Mouse (Mus musculus) adrenal gland, adult 18-20 months (tissue): ENCODE measurements around the gene Arnt2. TPM values are rescaled to one million over a fixed set of nuclear protein-coding genes. Genes with fewer than 3 reads are reported as not detected.

Experiments
- DNase-seq, 2 experiments: peaks; one replicate each; pipeline ENCODE4 v3.0.0; 2021 to 2022; ENCODE audit warnings: low spot score in 2 of 2
- total RNA-seq, 2 experiments: library from RNA; stranded (reverse); gene quantifications; 1 replicate in 1 of 2; 2 replicates in 1 of 2; pipeline ENCODE4 v1.2.3; 2021

Gene Arnt2
- total RNA-seq, 2 experiments from 2014 or later: 34.9 to 36.4 TPM

DNA sequence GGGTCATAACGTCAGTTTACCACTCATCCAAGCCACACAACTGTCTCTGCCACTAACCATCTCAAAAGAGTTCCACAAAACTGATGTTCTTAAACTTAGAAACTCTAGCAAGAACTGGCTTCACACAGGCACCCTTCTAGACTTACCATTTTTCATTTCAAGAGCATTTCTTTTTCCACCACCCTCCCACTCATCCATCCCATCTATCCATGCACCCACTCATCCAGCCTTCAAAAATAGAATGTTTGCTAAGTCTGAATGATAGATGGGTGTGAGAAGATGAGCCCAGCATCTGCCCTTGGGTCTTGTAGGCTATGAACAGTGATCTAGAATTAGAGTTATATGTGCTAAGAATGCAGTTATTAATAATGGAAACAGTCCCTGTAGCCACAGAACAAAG is 109.7 kb downstream of the Arnt2 start:
- no peak for DNase-seq

DNA sequence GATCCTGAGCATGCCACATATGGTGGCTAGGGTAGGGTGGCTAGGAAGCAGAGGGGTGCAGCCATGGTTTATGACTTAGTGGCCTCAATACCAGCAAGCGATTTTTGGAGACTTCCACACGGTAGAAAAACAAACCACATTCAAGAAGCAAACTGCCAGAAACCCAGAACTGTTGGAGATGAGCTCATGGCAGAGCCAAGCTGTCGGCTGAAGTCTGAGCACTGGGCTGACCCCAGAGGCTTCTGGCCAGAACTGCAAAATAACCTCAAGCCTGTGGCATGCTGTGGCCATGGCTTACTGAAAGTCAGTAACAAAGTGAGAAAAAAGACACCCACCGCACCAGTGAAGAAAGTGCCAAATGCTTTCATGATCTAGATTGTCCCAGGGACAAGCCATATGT is 110.4 kb downstream of the Arnt2 start:
- no peak for DNase-seq

DNA sequence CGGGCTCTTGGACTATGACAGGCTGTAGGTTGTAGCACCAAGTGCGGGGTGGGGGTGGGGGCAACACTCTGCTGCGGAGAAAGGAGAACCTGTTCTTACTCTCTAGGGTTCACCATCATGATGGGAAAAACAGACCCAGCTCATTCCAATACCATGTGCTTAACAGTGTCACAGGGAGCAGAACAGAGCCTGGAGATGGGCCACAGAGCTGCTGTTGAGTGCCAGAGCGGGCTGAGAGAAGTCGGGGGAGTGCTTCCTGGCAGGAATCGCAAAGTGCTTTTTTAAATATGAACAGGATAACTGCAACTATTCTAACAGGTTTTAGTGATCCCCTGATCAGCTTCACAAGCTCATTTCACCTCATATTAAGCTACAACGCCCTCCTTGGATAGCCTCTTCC is 116.9 kb downstream of the Arnt2 start:
- no peak for DNase-seq

DNA sequence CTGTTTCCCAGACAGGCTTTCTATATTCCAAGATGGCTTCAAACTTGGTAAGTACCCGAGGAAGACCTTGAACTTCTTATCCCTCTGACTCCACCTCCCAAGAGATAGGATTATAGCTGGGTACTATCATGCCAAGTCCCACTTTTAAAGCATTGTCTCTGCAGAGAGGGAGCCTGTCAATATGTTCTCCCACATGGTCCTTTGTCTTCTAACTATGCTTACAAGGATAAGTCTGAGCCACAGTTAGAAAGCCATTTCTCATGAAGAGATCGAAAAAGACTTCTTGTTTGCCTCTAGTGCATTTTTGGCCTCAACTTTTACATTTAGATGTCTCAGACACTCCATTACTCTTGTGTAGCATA is 122.8 kb downstream of the Arnt2 start:
- no peak for DNase-seq

DNA sequence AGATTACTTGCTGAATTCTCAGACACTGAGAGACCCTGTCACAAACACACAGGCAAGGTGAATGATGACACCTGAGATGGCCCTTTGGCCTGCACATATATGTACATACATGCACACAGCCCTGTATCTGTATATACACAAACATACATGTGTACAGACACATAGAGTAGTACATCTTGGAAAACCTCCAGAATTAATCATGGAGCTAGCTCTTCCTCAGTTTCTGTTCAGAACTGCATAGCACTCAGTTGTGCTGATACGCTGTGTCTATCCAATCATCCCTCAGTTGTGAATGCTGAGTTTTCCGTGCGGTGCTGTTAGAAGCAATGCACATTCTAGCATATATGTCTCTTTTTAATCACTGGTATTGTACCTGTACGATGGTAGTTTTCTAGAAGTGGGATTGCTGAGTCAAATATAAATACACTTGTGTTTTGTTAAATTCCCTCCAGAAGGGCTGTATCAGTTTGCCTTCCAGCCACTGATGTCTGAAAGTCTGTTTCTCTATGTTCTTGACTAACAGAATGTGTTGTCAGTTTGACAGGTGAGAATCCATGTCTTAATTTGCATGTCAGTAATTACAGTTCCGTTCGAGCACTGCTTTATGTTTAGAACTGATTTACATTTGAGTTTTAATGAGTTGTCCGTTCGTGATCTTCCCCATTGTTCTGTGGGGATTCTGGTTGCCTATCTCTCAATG is 123.3 kb downstream of the Arnt2 start:
- DNase-seq: no peak

DNA sequence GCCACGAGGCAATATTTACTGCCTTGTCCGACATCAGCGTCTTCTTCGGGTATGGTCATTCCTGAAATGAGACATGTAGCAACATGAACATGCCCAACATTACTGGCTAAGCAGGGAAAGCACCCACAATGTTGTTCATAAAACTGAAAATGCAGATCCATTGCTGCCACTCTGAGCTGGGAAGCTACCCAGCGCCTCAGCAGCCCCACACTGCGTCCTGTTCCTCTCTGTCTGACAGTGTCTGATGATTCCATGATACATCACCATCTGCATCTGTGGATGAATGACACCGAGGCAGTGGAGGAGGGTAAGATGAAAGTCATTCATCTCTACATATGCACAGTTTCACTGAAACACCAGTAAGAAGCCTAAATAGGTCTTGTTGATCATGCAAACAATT is 124.2 kb downstream of the Arnt2 start:
- no peak for DNase-seq

DNA sequence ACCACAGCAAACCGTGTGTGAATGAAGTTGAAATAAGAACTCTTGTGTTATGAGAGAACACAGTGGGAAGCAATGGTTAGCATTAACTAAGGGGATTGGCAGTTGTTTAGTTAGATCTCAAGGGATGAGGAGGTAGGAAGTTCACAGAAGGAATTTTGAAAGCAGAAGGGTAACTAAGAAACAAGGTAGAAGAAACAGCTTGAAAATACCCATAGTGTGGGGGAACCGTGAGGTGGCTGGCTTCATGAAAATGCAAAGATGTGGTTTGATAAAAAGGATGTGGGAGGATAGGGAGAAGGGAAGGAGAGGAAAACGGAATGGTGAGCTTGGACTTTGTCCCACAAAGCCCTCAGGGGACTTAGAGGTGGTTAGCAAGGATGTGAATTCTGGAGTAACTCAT is 125.0 kb downstream of the Arnt2 start:
- DNase-seq: no peak

DNA sequence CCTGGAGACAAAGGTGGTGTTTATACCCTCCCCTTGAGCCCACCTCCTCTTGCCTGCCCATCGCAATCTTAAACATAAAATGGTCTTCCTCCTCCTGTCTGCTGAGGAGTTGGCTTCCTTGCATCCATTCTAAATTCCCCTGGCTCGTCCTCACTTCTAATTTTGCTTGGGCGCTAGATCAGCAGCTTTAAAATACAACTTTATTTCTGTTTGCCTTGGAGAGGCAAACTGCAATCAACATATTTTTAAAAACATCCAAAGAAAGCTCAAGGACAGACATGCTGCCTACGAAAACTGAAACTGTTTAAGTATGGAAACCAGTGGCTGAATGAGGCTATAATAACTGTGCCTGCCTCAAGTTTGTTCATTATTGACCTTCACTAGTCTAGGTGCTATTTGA is 127.7 kb downstream of the Arnt2 start:
- no peak for DNase-seq

DNA sequence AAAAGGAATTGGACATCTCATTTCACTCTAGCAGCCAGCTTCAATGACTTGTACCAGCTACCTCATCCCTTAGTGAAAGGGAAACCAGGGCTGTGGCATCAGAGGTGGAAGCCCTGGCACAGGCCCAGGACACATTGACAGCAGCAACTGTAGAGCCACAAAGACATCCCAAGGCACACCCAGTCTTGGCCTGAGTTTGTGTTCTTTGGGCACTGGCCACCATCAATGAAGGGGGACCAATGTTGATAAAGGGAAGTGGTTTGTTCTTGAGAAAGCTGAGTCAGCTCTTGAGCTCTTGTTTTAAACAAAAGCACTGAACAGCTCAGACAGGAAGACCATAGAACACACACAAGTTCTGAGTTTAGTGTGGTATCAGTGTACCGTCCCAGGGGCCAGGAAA is 130.7 kb downstream of the Arnt2 start:
- no peak for DNase-seq

DNA sequence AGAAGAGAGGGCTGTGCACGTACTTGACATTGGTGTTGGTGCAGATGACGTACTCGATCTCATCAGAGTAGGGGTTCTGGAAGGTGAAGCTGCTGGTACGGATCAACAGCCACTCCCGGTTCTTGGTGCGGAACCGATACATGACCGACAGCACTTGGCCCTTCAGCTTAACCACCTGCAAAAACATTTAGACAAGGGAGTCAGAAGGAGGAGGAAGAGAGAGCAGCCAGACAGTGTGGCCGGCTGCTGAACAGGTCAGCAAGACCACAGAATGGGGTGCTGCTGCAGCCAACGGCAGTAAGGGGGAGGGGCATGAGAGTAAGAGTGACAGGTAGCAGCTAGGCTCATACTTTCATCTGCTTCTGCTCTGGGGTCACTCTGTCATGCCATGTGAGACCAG is 134.7 kb downstream of the Arnt2 start:
- no peak for DNase-seq

DNA sequence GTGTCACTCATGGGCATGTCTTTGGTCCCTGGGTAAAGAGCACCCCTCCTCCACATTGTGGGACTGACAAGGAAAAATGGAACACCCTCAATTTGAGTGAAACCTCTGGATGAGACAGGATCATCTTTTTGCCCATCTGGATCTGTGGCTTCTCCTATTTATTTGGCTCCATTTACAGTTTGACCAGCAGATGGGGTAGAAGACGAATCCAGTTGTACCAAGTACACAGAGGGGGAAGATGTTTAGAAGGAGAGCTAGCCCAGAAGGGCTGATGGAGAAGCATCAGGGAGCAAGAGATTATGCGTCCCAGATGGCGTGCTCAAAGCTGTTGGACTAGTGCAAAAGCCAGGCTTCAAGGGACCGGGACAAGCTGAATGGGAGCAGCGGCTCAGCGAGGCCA is 136.0 kb downstream of the Arnt2 start:
- no peak for DNase-seq

DNA sequence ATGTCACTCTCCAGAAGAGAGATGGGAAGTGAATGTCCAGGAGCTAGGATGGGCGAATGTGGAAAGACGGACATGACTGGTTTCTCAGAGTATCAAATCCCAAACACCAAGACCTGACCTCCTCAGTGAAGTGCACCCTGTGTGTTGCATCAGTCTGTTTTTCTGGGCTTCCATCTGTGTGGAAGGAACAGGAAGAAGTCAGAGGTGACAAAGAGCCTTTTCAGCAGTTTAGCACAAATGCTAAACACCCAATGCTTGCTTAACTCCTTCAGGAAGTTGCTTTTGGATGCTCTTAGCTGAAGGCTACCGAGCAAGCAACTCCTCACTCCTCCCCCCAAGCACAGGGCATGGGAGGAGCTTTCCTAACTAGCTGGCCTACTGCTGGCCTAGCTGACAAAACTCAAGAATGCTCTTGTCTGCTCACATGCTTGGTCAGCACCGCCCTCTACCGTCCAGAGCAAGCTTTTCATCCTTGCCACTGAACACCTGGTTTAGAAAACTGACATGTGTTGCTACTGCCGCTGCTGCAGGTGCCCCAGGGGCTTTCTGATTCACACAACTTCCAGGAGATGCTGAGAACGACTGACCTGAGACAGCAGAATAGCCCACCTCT is 137.7 kb downstream of the Arnt2 start:
- DNase-seq: peak; percentile 64 to 72

DNA sequence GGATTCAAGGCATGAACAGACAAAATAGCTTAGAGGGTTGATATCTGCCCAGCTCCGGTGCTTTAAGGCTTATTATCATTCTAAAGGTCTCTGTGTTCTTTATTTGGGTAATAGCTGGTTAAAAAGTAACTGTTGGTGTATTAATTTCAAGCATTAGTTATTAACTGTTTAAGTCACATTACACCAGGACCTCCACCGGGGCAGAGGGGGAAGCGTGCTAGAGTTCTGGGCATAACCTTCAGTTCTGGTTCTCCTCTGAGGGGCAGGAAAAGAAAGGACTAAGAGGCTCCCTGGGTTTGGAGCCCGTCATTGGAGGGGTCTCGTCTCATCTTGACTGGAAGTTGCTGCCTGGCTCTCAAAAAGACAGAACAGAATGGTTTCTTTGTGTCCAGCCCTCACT is 138.5 kb downstream of the Arnt2 start:
- no peak for DNase-seq

DNA sequence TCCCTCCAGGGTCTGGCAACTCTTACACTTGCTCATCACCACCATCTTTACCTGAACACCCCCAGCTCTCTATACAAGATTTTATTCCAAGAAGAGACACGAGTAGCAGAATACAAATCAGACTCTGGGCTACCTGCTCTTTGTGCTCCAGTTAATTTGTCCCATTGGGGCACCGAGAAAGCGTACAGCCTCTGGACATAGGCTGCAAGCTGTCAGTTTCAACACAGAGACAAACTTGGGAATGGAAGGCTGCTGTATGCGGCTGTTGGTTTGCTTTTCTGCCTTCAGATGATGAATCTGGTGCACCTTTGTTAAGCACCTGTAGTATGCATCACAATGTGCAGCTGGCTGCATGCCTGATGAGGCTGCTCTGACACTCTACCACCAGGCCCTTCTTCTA is 146.5 kb downstream of the Arnt2 start:
- no peak for DNase-seq

DNA sequence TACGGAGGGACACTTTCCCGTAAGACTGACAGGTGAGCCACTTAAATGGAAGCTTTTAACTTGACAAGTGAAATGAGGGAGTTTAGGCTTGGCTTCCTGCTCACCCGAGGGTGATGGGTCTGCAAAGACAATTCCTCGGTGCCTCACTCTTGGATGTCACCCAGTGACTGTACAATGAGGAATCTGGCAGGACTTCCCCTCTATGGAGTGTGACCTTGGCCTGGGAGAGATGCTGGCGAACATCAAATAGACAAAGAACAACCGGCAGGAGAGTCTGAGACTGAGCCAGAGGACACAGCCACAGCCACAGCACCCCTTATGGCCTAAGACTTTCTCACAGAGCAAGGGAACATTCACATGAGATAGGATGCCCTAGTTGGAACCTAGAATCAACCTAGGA is 148.6 kb downstream of the Arnt2 start:
- DNase-seq: no peak

DNA sequence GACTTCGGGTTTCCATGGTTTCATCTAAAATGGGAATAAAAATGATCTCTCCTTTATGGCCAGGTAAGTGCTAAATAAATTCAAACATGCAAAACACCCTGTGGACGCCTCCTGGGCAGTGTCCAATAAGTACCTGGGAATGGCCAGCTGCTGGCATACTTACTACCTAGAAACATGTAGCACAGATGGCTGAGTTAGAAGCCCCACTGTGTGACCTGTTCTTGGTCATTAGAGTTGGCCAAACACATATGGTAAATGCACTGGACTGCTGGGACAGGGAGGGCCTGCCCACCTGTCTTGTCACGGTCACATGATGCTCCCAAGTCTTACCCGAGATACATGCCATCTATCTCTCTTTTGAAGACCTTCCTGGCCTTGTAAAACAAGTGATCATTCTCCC is 149.6 kb downstream of the Arnt2 start:
- DNase-seq: no peak

DNA sequence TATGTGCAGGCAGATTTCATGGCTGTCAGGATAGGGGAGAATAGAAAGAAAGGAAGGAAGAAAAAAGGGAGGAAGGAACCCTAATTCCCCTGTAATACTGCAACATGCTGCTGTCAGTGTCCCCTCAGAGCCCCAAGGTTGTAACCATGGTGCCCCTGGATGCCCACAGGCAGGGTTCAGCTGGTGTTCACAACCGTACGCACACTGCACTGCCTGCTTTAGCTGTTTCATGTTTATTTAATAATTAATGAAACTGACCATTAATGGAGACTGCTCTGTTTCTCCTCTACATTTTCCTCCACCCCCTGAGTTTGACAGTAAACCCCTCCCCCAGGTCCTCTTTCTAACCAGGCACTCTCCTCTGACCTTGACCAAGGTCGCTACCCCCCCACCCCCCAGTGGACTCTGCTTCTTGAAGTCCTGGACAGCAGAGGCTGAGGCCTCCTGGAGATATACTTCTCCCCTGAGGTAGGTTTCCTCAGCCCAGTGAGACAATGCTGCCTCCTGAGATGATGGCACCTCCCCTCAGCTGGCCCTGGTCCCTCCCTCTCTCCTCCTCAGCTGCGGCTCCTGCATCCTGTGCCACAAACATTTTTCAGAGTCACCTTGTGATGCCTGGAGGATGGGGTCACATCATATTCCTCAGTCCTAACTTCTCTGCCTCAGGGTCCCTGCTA is 150.5 kb downstream of the Arnt2 start:
- DNase-seq: no peak

DNA sequence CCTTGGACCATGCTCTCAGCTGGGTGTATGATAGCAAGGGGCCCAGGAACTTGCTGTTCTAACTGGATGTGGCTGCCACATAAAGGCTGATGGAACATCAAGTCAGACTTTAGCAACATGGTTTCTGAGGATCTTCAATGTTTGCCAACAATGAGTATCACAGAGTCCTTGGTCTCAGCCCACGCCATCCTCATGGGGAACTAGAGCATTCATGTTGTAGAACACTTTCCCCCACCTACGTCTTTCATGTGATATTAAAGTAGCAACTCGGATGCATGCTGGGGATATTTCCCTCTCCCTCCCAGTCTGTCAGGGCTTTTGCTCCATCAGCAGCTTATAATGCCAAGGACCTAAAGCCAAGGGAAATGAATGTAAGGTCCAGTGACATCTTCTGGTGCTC is 153.3 kb downstream of the Arnt2 start:
- DNase-seq: no peak

DNA sequence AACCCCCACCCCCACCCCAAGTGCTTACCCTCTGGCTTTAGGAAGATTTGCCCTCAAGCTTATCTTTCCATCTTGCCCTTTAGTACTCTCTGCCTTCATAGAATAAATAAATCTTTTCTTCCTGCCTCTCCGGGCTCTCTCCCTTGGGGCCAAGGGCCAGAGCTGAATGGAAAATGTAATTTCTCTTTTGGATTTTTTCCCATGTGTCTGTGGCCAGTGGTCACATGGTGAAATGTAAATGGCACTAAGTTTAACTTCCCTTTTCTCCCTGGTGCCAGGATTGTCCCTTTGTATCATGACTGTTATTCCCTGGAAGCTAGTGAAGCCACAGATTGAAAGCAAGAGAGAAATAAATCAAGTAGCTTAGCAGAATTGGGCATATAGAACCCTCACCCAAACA is 153.7 kb downstream of the Arnt2 start:
- no peak for DNase-seq

DNA sequence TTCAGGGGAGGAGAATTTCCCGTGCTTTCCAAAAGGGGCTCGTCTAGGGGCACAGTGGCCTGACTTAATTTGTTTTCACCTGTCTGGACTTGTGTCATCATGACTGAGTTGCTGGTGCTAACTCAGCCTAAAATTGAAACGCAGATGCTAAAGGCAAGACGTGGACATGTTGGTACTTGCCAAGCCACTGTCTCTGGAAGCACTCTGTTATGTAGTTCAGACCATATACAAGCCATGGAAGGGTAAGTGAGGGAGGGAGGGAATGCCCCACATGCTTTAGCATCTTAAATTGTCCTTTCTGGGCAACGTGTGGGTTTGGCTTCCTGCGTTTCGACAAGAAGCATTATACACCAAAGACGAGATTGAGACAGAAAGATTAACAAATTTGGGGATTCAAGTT is 155.1 kb downstream of the Arnt2 start:
- no peak for DNase-seq

DNA sequence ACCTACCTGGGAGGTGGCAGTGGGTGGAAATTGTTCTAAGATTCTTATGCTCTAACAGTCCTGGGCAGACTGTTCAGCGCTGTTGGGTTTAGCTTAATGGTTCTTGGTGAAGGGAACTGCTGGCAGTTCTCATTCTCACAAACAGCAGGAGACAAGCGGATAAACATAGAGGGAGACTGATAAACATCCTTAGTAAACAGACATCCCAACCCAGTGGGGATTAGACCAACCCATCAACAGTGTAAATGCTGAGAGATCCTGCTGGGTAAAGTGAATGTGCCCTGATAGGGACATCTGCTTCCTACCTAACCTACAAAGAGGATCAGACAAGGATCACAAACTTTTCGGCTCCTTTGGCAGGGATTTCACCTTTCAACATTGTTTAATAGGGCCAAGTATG is 155.7 kb downstream of the Arnt2 start:
- DNase-seq: no peak

DNA sequence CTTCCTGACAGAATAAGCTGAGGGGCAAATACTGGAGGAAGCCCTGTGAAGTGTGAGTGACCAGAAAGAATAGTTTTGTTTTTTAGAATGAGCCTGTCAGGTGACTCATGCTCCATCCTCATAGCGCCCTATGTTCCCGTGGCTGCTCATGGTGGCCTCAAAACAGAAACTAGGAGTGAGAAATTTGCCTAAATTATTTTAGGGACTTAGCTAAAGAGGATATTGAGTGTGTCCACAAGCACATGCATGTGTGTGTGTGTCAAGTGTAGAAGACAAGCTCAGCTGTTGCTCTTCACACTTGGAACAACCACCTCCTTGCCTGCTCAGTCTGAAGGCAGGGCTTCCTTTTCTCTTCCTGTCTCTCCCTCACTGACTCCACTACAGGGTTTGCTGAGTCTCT is 158.3 kb downstream of the Arnt2 start:
- DNase-seq: no peak

DNA sequence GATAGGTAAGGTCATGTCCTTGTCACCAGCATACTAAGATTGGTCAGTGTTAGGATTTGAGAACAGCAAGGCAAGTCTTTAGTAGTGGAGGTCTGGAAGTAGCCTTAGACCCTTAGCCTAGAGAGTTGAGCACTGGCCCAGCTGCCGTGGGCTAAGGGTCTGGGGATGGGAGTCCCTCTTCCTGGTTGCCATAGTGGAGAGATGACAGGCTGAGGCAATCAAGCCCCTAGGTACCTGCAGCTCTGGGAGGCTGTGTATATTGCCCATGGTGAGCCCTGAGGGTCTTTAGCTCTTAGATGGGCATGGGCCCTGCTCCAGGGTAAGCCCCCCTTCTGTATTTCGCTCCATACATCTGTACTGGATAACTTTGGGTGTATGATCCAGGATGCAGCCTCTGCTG is 159.2 kb downstream of the Arnt2 start:
- DNase-seq: no peak
